Mouse (Mus musculus) lung, adult 18-20 months (tissue): Measurements from ENCODE around the gene Olfr487.
"Not testable (repeated sequence)": the region's sequence is repeated elsewhere in the genome, so short reads cannot be mapped to it uniquely, and the experiment has no call there.

ENCODE experiments used
- DNase-seq, 2 experiments: peaks; one replicate each; pipeline ENCODE4 v3.0.0; 2022; ENCODE audit warnings: mixed read lengths in 2 of 2

Gene Olfr487

GRCm38 (mm10) chr7:108214536-108214935, at the start of gene Olfr487:
Olfr487 (minus strand) TSS chr7:108214636.
- DNase-seq, result not testable (repeated sequence)

GRCm38 (mm10) chr7:108258247-108258646, 43.8 kb upstream of the Olfr487 start, which contains the start of gene Olfr488:
Olfr488 (minus strand) TSS chr7:108258347.
- no peak for DNase-seq

GRCm38 (mm10) chr7:108233551-108233950, 19.1 kb upstream of the Olfr487 start:
- no peak for DNase-seq

- DNase-seq, result no peak
Observed at GRCm38 (mm10) chr7:108196938-108197337, 17.5 kb downstream of the Olfr487 start.

GRCm38 (mm10) chr7:108196337-108196736, 18.1 kb downstream of the Olfr487 start:
- not testable (repeated sequence) for DNase-seq

- not testable (repeated sequence) for DNase-seq
Observed at GRCm38 (mm10) chr7:108192714-108193113, 21.7 kb downstream of the Olfr487 start.

GRCm38 (mm10) chr7:108191196-108191595, 23.2 kb downstream of the Olfr487 start:
- not testable (repeated sequence) for DNase-seq

- DNase-seq, result not testable (repeated sequence)
Observed at GRCm38 (mm10) chr7:108185237-108185636, 29.2 kb downstream of the Olfr487 start.

- DNase-seq, result not testable (repeated sequence)
Observed at GRCm38 (mm10) chr7:108184401-108184800, 30.0 kb downstream of the Olfr487 start.

- not testable (repeated sequence) for DNase-seq
Observed at GRCm38 (mm10) chr7:108172642-108173041, 41.8 kb downstream of the Olfr487 start, which contains the start of gene Olfr486. Olfr486 (minus strand) TSS chr7:108172742.

- DNase-seq, result no peak
Observed at GRCm38 (mm10) chr7:108159771-108160170, 54.7 kb downstream of the Olfr487 start, which contains the start of gene Olfr485. Olfr485 (minus strand) TSS chr7:108159871.
